Mouse (Mus musculus): Measurements from ENCODE around the gene Syne1.

- TF ChIP-seq CTCF (IDR thresholded peaks at IDR 0.05; ENCODE audit: borderline replicate concordance, insufficient read depth, low read length) (no peak), POLR2A (IDR thresholded peaks at IDR 0.05; ENCODE audit: low read depth, low read length) (no peak)
Observed at GRCm38 (mm10) chr10:5059983-5060382, 491.3 kb downstream of the Syne1 start.
